Mouse (Mus musculus) erythroid progenitor cell, adult 5-6 weeks (primary cell): ENCODE results near the gene Aebp1. TPM values are rescaled to one million over a fixed set of nuclear protein-coding genes. Genes with fewer than 3 reads are reported as not detected.

ENCODE experiments used
- ATAC-seq: replicated peaks from 2 replicates; pipeline ENCODE4 v1.8.0; 2016; ENCODE audit warnings: moderate number of reproducible peaks, mild to moderate bottlenecking, moderate TSS enrichment, inconsistent platforms; ENCODE audit not compliant: poor library complexity, low FRiP score, severe bottlenecking
- total RNA-seq, 2 experiments: library from RNA; stranded (forward) in 1 of 2; stranded (reverse) in 1 of 2; fragments of 150-400 nt in 1 of 2; fragments of 186-747, 209-891 nt in 1 of 2; gene quantifications; 2 replicates each; pipeline versions ENCODE4 v1.2.3 to v1.2.4; 2015 to 2017; ENCODE audit warnings: low replicate concordance in 2 of 2

Gene Aebp1
- total RNA-seq, 2 experiments from 2014 or later = 1.3 TPM; not detected in 1

DNA sequence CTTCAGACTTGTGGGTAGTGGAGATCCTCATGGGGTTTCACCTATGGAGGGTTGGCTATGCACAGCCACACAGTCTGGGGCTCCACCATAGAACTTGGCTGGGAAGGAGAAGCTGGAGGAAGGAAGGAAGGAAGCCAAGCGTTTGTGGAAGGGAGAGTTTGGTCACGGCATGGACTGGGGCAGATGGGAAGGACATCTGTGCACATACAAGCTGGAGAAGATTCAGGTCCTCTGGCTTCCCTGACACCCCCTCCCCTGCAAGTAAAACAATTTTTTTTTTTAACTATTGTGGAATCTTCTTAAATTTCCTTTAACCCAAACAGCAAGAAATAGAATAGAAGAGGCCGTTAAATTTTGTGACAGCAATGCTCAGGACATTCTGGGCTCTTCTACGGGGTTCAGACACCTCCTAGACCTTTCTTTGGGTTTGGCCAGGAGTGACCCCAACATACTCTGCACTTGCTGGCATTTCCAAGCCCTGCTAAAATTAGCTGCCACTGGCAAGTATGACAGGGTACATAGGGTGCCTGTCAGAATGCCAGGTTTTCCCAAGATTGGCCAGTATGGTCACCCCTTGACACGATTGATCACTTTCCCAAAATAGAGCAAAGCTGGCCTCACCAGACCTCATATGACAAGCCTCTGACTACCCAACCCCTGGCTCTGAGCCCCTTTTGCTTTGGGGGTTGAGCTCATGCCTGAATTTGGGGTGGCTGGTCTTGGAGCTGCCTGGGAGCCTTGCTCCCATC, 53.9 kb downstream of the Aebp1 start:
- ATAC-seq = no peak

DNA sequence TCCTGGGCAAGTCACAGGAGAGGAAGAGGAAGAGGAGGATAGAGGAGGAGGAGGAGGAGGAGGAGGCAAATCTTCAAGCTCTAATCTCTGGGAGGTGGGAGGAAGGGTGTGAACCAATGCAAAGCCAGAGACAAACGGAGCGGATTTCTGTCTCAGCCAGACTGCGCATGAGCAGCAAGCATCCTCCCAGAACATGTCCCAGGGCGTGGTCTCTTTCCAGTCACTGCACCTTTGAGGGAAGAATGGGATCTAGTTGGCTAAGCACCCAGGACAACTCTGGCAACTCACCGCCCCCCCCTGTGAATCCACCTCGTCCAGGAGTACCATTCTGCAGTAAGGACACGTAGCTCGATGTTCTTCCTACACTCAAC, 54.4 kb downstream of the Aebp1 start:
- ATAC-seq = no peak

DNA sequence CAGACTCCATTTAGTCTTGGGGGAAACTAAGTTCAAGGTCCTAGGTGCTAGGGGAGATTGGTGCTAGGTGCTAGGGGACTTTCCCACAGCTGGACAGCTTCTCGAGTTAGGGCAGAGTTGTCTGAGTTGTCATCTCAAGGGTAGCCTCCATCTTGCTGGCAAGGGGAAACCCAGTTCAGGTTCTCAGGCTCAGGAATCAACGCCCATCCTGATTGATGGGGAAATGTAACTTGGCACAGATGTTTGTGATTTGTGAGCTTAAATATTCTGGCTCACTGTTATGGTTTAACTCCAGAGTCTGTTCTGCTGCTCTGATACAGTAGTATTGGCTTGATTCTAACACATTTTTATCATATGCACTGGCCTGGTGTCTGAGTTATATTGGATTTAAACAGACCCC, 56.4 kb downstream of the Aebp1 start:
- ATAC-seq = no peak

DNA sequence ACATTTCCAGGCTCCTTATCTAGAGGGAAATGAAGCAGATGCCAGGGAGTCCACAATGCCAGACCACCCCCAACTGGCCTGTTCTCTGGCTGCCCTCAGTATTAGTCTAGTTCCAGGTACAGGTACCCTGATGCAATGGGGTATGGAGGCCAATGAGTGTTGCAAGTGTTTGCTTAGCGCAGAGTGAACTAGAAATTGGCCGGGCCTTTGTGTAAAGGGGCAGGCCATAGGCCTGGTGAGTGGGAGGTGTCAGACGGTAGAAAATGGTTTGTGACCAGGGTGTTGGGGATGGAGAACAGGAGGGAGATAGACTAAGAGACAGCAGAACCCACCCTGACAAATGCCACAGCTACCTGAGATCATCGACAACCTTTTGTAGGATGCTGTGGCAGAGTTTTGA, 57.9 kb downstream of the Aebp1 start:
- ATAC-seq = no peak

DNA sequence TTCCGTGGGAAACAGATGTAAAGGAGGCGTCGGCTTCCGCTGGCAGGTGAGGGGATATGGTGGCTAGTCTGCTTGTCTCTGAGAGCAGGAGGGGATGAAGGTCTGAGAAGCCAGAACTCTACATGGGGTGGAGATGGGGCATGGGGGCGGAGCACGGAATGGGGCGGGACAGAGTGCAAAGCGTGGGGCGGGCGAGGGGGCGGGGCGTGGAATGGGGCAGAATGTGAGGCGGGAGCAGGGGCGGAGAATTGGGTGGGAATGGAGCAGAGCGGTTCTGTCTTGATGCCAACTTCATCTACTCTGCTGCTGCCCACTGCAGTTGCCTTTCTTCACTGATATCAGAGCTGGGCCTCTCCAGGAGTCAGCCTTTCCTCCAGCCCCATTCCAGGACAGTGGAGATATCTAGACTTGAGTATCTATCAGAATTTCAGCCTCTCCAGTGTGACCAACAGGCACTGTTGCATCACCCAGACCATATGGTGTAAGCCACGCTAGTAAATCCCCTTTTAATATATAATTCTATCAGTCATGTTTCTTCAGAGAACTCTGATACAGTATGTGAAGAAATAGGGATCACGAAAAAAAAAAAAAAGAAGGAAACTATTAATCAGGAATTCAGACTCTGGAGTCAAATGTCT, 58.7 kb downstream of the Aebp1 start:
- 0 out of 2 replicates have a peak, but pooled peaks have one; percentile 34 for ATAC-seq

Other genes starting within 250 kb of the Aebp1 start
- gene Mrps24, start 146.3 kb upstream of the Aebp1 start, total RNA-seq (2015; ENCODE audit: low replicate concordance) = 37.5 and 45.3 TPM in 2 replicates
- gene Mrps24, start 146.3 kb upstream of the Aebp1 start, total RNA-seq (2017; ENCODE audit: low replicate concordance) = 6.3 and 21.7 TPM in 2 replicates
- gene Urgcp, start 99.6 kb upstream of the Aebp1 start, total RNA-seq (2015; ENCODE audit: low replicate concordance) = 5.4 TPM in 2 replicates
- gene Urgcp, start 99.6 kb upstream of the Aebp1 start, total RNA-seq (2017; ENCODE audit: low replicate concordance) = 4.9 and 15.3 TPM in 2 replicates
- 19.5 and 23.9 TPM in 2 replicates for gene Dbnl, start 73.5 kb upstream of the Aebp1 start, total RNA-seq (2015; ENCODE audit: low replicate concordance)
- 23.1 and 26.2 TPM in 2 replicates for gene Dbnl, start 73.5 kb upstream of the Aebp1 start, total RNA-seq (2017; ENCODE audit: low replicate concordance)
- gene Pgam2, start 58.2 kb upstream of the Aebp1 start, total RNA-seq (2015; ENCODE audit: low replicate concordance) = not detected in 2 replicates
- not detected in 2 replicates for gene Pgam2, start 58.2 kb upstream of the Aebp1 start, total RNA-seq (2017; ENCODE audit: low replicate concordance)
- gene Polm, start 23.9 kb upstream of the Aebp1 start, total RNA-seq (2015; ENCODE audit: low replicate concordance) = 2.5 and 11.2 TPM in 2 replicates
- 1.3 and 10.4 TPM in 2 replicates for gene Polm, start 23.9 kb upstream of the Aebp1 start, total RNA-seq (2017; ENCODE audit: low replicate concordance)
- gene Pold2, start 16.3 kb downstream of the Aebp1 start, total RNA-seq (2015; ENCODE audit: low replicate concordance) = 23.1 and 38.2 TPM in 2 replicates
- gene Pold2, start 16.3 kb downstream of the Aebp1 start, total RNA-seq (2017; ENCODE audit: low replicate concordance) = 14.4 and 14.9 TPM in 2 replicates
- gene Myl7, start 36.8 kb downstream of the Aebp1 start, total RNA-seq (2015; ENCODE audit: low replicate concordance) = not detected in 2 replicates
- gene Myl7, start 36.8 kb downstream of the Aebp1 start, total RNA-seq (2017; ENCODE audit: low replicate concordance) = not detected in 2 replicates
- gene Gck, start 88.1 kb downstream of the Aebp1 start, total RNA-seq (2015; ENCODE audit: low replicate concordance) = not detected in 2 replicates
- not detected in 2 replicates for gene Gck, start 88.1 kb downstream of the Aebp1 start, total RNA-seq (2017; ENCODE audit: low replicate concordance)
- 8.3 and 10.9 TPM in 2 replicates for gene Ykt6, start 93.7 kb downstream of the Aebp1 start, total RNA-seq (2015; ENCODE audit: low replicate concordance)
- gene Ykt6, start 93.7 kb downstream of the Aebp1 start, total RNA-seq (2017; ENCODE audit: low replicate concordance) = 10.6 and 18.4 TPM in 2 replicates
- gene Camk2b, start 204.4 kb downstream of the Aebp1 start, total RNA-seq (2015; ENCODE audit: low replicate concordance) = not detected in 2 replicates
- gene Camk2b, start 204.4 kb downstream of the Aebp1 start, total RNA-seq (2017; ENCODE audit: low replicate concordance) = 0.77 TPM in 1 of 2 replicates, not detected in the other